Mouse (Mus musculus): ENCODE data around the gene A430078G23Rik. TPM values are rescaled to one million over a fixed set of nuclear protein-coding genes. Genes with fewer than 3 reads are reported as not detected.

A430078G23Rik gene
- polyA plus RNA-seq, 1 experiment from 2014 or later, result not detected

- no peak overlapping the region for H3K9ac ChIP-seq (ENCODE audit: low read depth, low read length)
- 89% methylated on average over 3 of the region's 3 CpGs for WGBS
- ATAC-seq, result no peak
Observed at GRCm38 (mm10) chr8:3426211-3426610, 73.0 kb downstream of the A430078G23Rik start.

GRCm38 (mm10) chr8:3428426-3428825, 75.2 kb downstream of the A430078G23Rik start:
- no peak overlapping the region for H3K4me3 ChIP-seq (ENCODE audit: low read depth, low read length)
- H3K36me3 ChIP-seq (ENCODE audit: control insufficient read depth, insufficient read depth, low read length), result peaks cover 14% of the 10 kb centered on the region; the same call in 1 of the 2 replicates
- ATAC-seq, result no peak
- H3K9me3 ChIP-seq (replicated peaks; ENCODE audit: control insufficient read depth, low read length, poor library complexity, severe bottlenecking), result no peaks in the 10 kb centered on the region
- H3K27ac ChIP-seq (ENCODE audit: low read length), result no peak overlapping the region
- no peaks in the 10 kb centered on the region for H3K4me1 ChIP-seq (ENCODE audit: control insufficient read depth, insufficient read depth, low read length)
- WGBS, result 95% methylated on average over 2 of the region's 2 CpGs
- no peak overlapping the region for H3K9ac ChIP-seq (ENCODE audit: low read depth, low read length)
- H3K27me3 ChIP-seq (ENCODE audit: control insufficient read depth, insufficient read depth, low read depth, low read length), result no peaks in the 10 kb centered on the region
- H3K4me2 ChIP-seq (ENCODE audit: low read length), result no peak overlapping the region

More at GRCm38 (mm10) chr8:3426211-3426610, 73.0 kb downstream of the A430078G23Rik start:
- Histone ChIP-seq H3K36me3 (ENCODE audit: control insufficient read depth, insufficient read depth, low read length) (peaks cover 4% of the 10 kb centered on the region; the same call in 1 of the 2 replicates), H3K4me1 (ENCODE audit: control insufficient read depth, insufficient read depth, low read length) (no peaks in the 10 kb centered on the region), H3K4me3 (ENCODE audit: low read depth, low read length) (no peak overlapping the region), H3K4me2 (ENCODE audit: low read length) (no peak overlapping the region), H3K27me3 (ENCODE audit: control insufficient read depth, insufficient read depth, low read depth, low read length) (no peaks in the 10 kb centered on the region), H3K9me3 (replicated peaks; ENCODE audit: control insufficient read depth, low read length, poor library complexity, severe bottlenecking) (no peaks in the 10 kb centered on the region), H3K27ac (ENCODE audit: low read length) (no peak overlapping the region)

- H3K4me3 ChIP-seq (ENCODE audit: low read depth, low read length), result no peak overlapping the region
- WGBS, result 79% methylated on average over 2 of the region's 2 CpGs
- no peak overlapping the region for H3K27ac ChIP-seq (ENCODE audit: low read length)
- H3K4me2 ChIP-seq (ENCODE audit: low read length), result no peak overlapping the region
- no peaks in the 10 kb centered on the region for H3K4me1 ChIP-seq (ENCODE audit: control insufficient read depth, insufficient read depth, low read length)
- H3K27me3 ChIP-seq (ENCODE audit: control insufficient read depth, insufficient read depth, low read depth, low read length), result no peaks in the 10 kb centered on the region
- H3K9ac ChIP-seq (ENCODE audit: low read depth, low read length), result no peak overlapping the region
- ATAC-seq, result no peak
- peaks cover 14% of the 10 kb centered on the region; the same call in 1 of the 2 replicates for H3K36me3 ChIP-seq (ENCODE audit: control insufficient read depth, insufficient read depth, low read length)
- no peaks in the 10 kb centered on the region for H3K9me3 ChIP-seq (replicated peaks; ENCODE audit: control insufficient read depth, low read length, poor library complexity, severe bottlenecking)
Observed at GRCm38 (mm10) chr8:3429966-3430365, 76.8 kb downstream of the A430078G23Rik start.

- Histone ChIP-seq H3K9me3 (replicated peaks; ENCODE audit: control insufficient read depth, low read length, poor library complexity, severe bottlenecking) (no peaks in the 10 kb centered on the region), H3K4me3 (ENCODE audit: low read depth, low read length) (no peak overlapping the region), H3K4me1 (ENCODE audit: control insufficient read depth, insufficient read depth, low read length) (no peaks in the 10 kb centered on the region), H3K27ac (ENCODE audit: low read length) (no peak overlapping the region), H3K36me3 (ENCODE audit: control insufficient read depth, insufficient read depth, low read length) (peaks cover 20% of the 10 kb centered on the region), H3K9ac (ENCODE audit: low read depth, low read length) (no peak overlapping the region), H3K4me2 (ENCODE audit: low read length) (no peak overlapping the region), H3K27me3 (ENCODE audit: control insufficient read depth, insufficient read depth, low read depth, low read length) (no peaks in the 10 kb centered on the region)
- WGBS, result 86% methylated on average over 3 of the region's 3 CpGs
- no peak for ATAC-seq
Observed at GRCm38 (mm10) chr8:3431113-3431512, 77.9 kb downstream of the A430078G23Rik start.

GRCm38 (mm10) chr8:3436492-3436891, 83.3 kb downstream of the A430078G23Rik start:
- H3K36me3 ChIP-seq (ENCODE audit: control insufficient read depth, insufficient read depth, low read length), result peaks cover 45% of the 10 kb centered on the region
- H3K9ac ChIP-seq (ENCODE audit: low read depth, low read length), result no peak overlapping the region
- no peak overlapping the region for H3K4me2 ChIP-seq (ENCODE audit: low read length)
- H3K27me3 ChIP-seq (ENCODE audit: control insufficient read depth, insufficient read depth, low read depth, low read length), result no peaks in the 10 kb centered on the region
- WGBS, result 85% methylated on average over 5 of the region's 6 CpGs
- no peak overlapping the region for H3K4me3 ChIP-seq (ENCODE audit: low read depth, low read length)
- no peaks in the 10 kb centered on the region for H3K4me1 ChIP-seq (ENCODE audit: control insufficient read depth, insufficient read depth, low read length)
- H3K27ac ChIP-seq (ENCODE audit: low read length), result no peak overlapping the region
- no peak for ATAC-seq
- no peaks in the 10 kb centered on the region for H3K9me3 ChIP-seq (replicated peaks; ENCODE audit: control insufficient read depth, low read length, poor library complexity, severe bottlenecking)

- peaks cover 38% of the 10 kb centered on the region for H3K36me3 ChIP-seq (ENCODE audit: control insufficient read depth, insufficient read depth, low read length)
- H3K27ac ChIP-seq (ENCODE audit: low read length), result no peak overlapping the region
- H3K9ac ChIP-seq (ENCODE audit: low read depth, low read length), result no peak overlapping the region
- ATAC-seq, result no peak
- no peak overlapping the region for H3K4me2 ChIP-seq (ENCODE audit: low read length)
- no peaks in the 10 kb centered on the region for H3K4me1 ChIP-seq (ENCODE audit: control insufficient read depth, insufficient read depth, low read length)
- WGBS, result 77% methylated on average over 12 of the region's 12 CpGs
- no peak overlapping the region for H3K4me3 ChIP-seq (ENCODE audit: low read depth, low read length)
- H3K27me3 ChIP-seq (ENCODE audit: control insufficient read depth, insufficient read depth, low read depth, low read length), result no peaks in the 10 kb centered on the region
- H3K9me3 ChIP-seq (replicated peaks; ENCODE audit: control insufficient read depth, low read length, poor library complexity, severe bottlenecking), result no peaks in the 10 kb centered on the region
Observed at GRCm38 (mm10) chr8:3439510-3439909, 86.3 kb downstream of the A430078G23Rik start.

Other genes with a start within 250 kb of the A430078G23Rik start
- gene Insr, start 73.8 kb upstream of the A430078G23Rik start, polyA plus RNA-seq (2015; fragmentation: Nextera tagmentation; extraction: Ambion mirVana), result 48.6 and 54.1 TPM in 2 replicates
- gene Arhgef18, start 39.6 kb downstream of the A430078G23Rik start, polyA plus RNA-seq (2015; fragmentation: Nextera tagmentation; extraction: Ambion mirVana), result 12.0 and 12.1 TPM in 2 replicates
- gene Pex11g, start 114.3 kb downstream of the A430078G23Rik start, polyA plus RNA-seq (2015; fragmentation: Nextera tagmentation; extraction: Ambion mirVana), result 4.5 and 5.0 TPM in 2 replicates
- gene Tex45, start 117.4 kb downstream of the A430078G23Rik start, polyA plus RNA-seq (2015; fragmentation: Nextera tagmentation; extraction: Ambion mirVana), result 0.31 and 0.46 TPM in 2 replicates
- 65.8 and 75.3 TPM in 2 replicates for gene Zfp358, start 139.7 kb downstream of the A430078G23Rik start, polyA plus RNA-seq (2015; fragmentation: Nextera tagmentation; extraction: Ambion mirVana)
- gene Mcoln1, start 147.0 kb downstream of the A430078G23Rik start, polyA plus RNA-seq (2015; fragmentation: Nextera tagmentation; extraction: Ambion mirVana), result 121 and 129 TPM in 2 replicates
- 43.6 and 49.8 TPM in 2 replicates for gene Pnpla6, start 162.0 kb downstream of the A430078G23Rik start, polyA plus RNA-seq (2015; fragmentation: Nextera tagmentation; extraction: Ambion mirVana)
- 0.39 and 0.60 TPM in 2 replicates for gene C330021F23Rik, start 214.6 kb downstream of the A430078G23Rik start, polyA plus RNA-seq (2015; fragmentation: Nextera tagmentation; extraction: Ambion mirVana)
- gene Camsap3, start 233.9 kb downstream of the A430078G23Rik start, polyA plus RNA-seq (2015; fragmentation: Nextera tagmentation; extraction: Ambion mirVana), result 45.1 and 48.7 TPM in 2 replicates

All from midbrain, embryonic 16.5 days (tissue).